In the genomic region with DNA sequence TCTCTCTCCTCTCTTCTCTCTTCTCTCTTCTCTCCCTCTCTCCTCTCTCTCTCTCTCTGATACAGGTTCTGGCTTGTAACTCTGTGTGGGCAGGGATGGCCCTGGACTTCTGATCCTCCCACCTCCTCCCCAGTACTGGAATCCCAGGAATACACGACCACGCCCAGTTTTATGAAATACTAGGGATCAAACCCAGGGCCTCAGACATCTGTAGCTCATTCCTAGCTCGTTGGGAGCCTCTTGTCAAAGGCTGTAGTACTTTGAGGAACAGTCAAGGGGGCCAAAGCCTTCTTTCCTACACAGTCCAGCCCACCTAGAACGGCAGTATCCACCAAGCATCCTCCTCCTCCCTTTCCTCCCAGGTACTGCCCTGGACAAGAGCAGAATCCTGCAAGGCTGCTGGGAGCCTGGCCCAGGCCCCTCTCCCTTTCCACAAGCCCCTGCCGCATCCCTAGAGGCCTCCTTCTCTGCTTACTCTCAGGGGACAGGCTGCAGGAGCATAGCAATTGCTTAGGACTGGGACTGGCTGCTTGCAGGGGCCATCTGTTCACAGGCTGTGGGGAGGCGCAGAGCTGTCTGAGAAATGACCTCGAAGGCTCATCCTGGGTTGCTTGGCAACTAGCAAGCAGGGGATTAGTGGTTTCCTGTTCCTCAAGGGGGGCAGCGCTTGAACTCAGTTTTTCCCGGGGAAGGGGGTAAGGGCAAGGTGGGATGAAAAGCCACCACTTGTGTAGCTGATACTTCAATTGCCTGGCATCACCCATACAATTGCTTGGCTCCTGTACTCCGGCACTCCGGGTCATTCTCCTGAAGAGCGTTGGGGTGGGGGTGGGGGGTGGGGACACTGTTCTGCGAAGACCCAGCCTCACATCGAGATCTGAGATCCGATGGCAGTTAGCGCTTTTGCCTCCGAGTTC, we compare ENCODE assay signal across 10 mouse cellular contexts. TPM values are rescaled to one million over a fixed set of nuclear protein-coding genes. Genes with fewer than 3 reads are reported as not detected.
A peak's percentile ranks its signal among the peaks of the same experiment; 100 is the strongest.
DNase-seq lines count a peak whose midpoint lies in the region; ATAC-seq and TF ChIP-seq lines count a peak whose summit lies in the region.
"Had no signal": no experiment of that assay in that cellular context is flagged by ENCODE, and none has a peak within 500 bp of the region (broad histone marks: within the 10 kb centered on the region; RNA-seq: fewer than 3 reads in every experiment).

No protein-coding gene starts in this region.

- H3K27me3 ChIP-seq in kidney, postnatal 0 days (ENCODE audit: insufficient read depth, low read length), result no peaks in the 10 kb centered on the region
- no peaks in the 10 kb centered on the region for H3K27me3 ChIP-seq in embryonic facial prominence, embryonic 12.5 days
- no peaks in the 10 kb centered on the region for H3K27me3 ChIP-seq in hindbrain, embryonic 16.5 days (replicated peaks; ENCODE audit: control insufficient read depth, insufficient read depth, low read length)
- H3K27me3 ChIP-seq: Patski had no signal

- H3K9ac ChIP-seq in kidney, postnatal 0 days (ENCODE audit: low read depth, low read length), result no peak overlapping the region
- no peak overlapping the region for H3K9ac ChIP-seq in embryonic facial prominence, embryonic 12.5 days
- peak overlapping the region; percentile 39 for H3K9ac ChIP-seq in hindbrain, embryonic 16.5 days (ENCODE audit: low read depth, low read length)

- ATAC-seq in kidney, postnatal 0 days (replicated peaks; ENCODE audit: low FRiP score, low read depth), result no peak
- peak; percentile 93 for ATAC-seq in embryonic facial prominence, embryonic 12.5 days (ENCODE audit: insufficient number of reproducible peaks, insufficient read depth, low FRiP score, low TSS enrichment)
- ATAC-seq in hindbrain, embryonic 16.5 days, result peak; percentile 87
- ATAC-seq in monocyte, adult 5-6 weeks (replicated peaks; ENCODE audit: insufficient number of reproducible peaks, low FRiP score, low TSS enrichment, poor library complexity, severe bottlenecking), result no peak
- ATAC-seq: Patski had no signal

- H3K4me1 ChIP-seq in kidney, postnatal 0 days (replicated peaks; ENCODE audit: insufficient read depth, low read length), result peaks cover 13% of the 10 kb centered on the region; the same call in 1 of the 2 replicates
- peaks cover 36% of the 10 kb centered on the region for H3K4me1 ChIP-seq in embryonic facial prominence, embryonic 12.5 days
- H3K4me1 ChIP-seq in hindbrain, embryonic 16.5 days (ENCODE audit: control insufficient read depth, insufficient read depth, low read depth, low read length), result peaks cover 13% of the 10 kb centered on the region

- no peaks in the 10 kb centered on the region for H3K36me3 ChIP-seq in kidney, postnatal 0 days (ENCODE audit: insufficient read depth, low read length)
- no peaks in the 10 kb centered on the region for H3K36me3 ChIP-seq in embryonic facial prominence, embryonic 12.5 days
- no peaks in the 10 kb centered on the region for H3K36me3 ChIP-seq in hindbrain, embryonic 16.5 days (ENCODE audit: control insufficient read depth, insufficient read depth, low read length)

- DNase-seq in kidney, postnatal 0 days (ENCODE audit: low spot score), result peak; percentile 59
- no peak for DNase-seq in kidney, adult 9 months
- DNase-seq in R1 (ENCODE audit: low read depth, low spot score), result peak; percentile 86
- DNase-seq in neural tube, embryonic 10.5 days (ENCODE audit: extremely low spot score, low spot score), result peak; percentile 79
- no peak for DNase-seq in lung, postnatal 14 days

- no peak overlapping the region for H3K4me3 ChIP-seq in kidney, postnatal 0 days (replicated peaks; ENCODE audit: low read depth, low read length)
- H3K4me3 ChIP-seq in embryonic facial prominence, embryonic 12.5 days, result peak overlapping the region; percentile 17
- no peak overlapping the region for H3K4me3 ChIP-seq in hindbrain, embryonic 16.5 days (ENCODE audit: low read length)

- peak overlapping the region; percentile 41 for H3K4me2 ChIP-seq in kidney, postnatal 0 days (ENCODE audit: low read length)
- peak overlapping the region; percentile 47 for H3K4me2 ChIP-seq in embryonic facial prominence, embryonic 12.5 days (replicated peaks)
- peak overlapping the region; percentile 42 for H3K4me2 ChIP-seq in hindbrain, embryonic 16.5 days (ENCODE audit: low read length)

- no peak for TF ChIP-seq CTCF in kidney, postnatal 0 days (IDR thresholded peaks at IDR 0.05; ENCODE audit: low read depth)

- WGBS in kidney, postnatal 0 days, result 10% methylated on average over 17 of the region's 17 CpGs
- WGBS in embryonic facial prominence, embryonic 12.5 days, result 5% methylated on average over 17 of the region's 17 CpGs
- WGBS in hindbrain, embryonic 16.5 days, result 10% methylated on average over 17 of the region's 17 CpGs

- no peak overlapping the region for H3K27ac ChIP-seq in kidney, postnatal 0 days
- H3K27ac ChIP-seq in embryonic facial prominence, embryonic 12.5 days, result peak overlapping the region; percentile 94
- H3K27ac ChIP-seq in hindbrain, embryonic 16.5 days (ENCODE audit: low read depth, low read length), result peak overlapping the region; percentile 74

- H3K9me3 ChIP-seq in kidney, postnatal 0 days (replicated peaks; ENCODE audit: low read length), result no peaks in the 10 kb centered on the region
- no peaks in the 10 kb centered on the region for H3K9me3 ChIP-seq in embryonic facial prominence, embryonic 12.5 days
- no peaks in the 10 kb centered on the region for H3K9me3 ChIP-seq in hindbrain, embryonic 16.5 days (ENCODE audit: control insufficient read depth, low read length)

RNA-seq across cellular contexts. Expression of gene Tent5b, which starts 40.2 kb away (rescaled TPM):
- polyA plus RNA-seq in kidney, postnatal 0 days (2015; fragmentation: Nextera tagmentation; extraction: Ambion mirVana), result 2.7 and 2.8 TPM in 2 replicates
- polyA plus RNA-seq in embryonic facial prominence, embryonic 12.5 days (2016; fragmentation: Nextera tagmentation; extraction: Ambion mirVana), result 1.9 and 2.1 TPM in 2 replicates
- polyA plus RNA-seq in hindbrain, embryonic 16.5 days (2015; fragmentation: Nextera tagmentation; extraction: Ambion mirVana), result 0.32 and 0.36 TPM in 2 replicates
- not detected in 3 replicates for total RNA-seq in monocyte, adult 5-6 weeks (2017)
- total RNA-seq: left cerebral cortex, postnatal 14 days had no signal

RNA-seq across cellular contexts. Expression of gene Trnp1, which starts 58.6 kb away (rescaled TPM):
- 1.4 and 1.5 TPM in 2 replicates for polyA plus RNA-seq in kidney, postnatal 0 days (2015; fragmentation: Nextera tagmentation; extraction: Ambion mirVana)
- 4.2 and 4.6 TPM in 2 replicates for polyA plus RNA-seq in embryonic facial prominence, embryonic 12.5 days (2016; fragmentation: Nextera tagmentation; extraction: Ambion mirVana)
- polyA plus RNA-seq in hindbrain, embryonic 16.5 days (2015; fragmentation: Nextera tagmentation; extraction: Ambion mirVana), result 5.8 and 12.1 TPM in 2 replicates
- not detected in 3 replicates for total RNA-seq in monocyte, adult 5-6 weeks (2017)

Comparison
In these comparisons a context has a peak if more than half of its experiments do, and no peak if none do; other contexts are left out.
1. DNase-seq: peak in kidney, postnatal 0 days (single experiment), R1 (single experiment) and neural tube, embryonic 10.5 days (single experiment); none in kidney, adult 9 months (single experiment) and lung, postnatal 14 days (single experiment).
2. ATAC-seq: peak in embryonic facial prominence, embryonic 12.5 days (single experiment) and hindbrain, embryonic 16.5 days (single experiment); none in kidney, postnatal 0 days (single experiment) and monocyte, adult 5-6 weeks (single experiment).
3. Peak in every context shown above with its lines, with median percentiles within 50 percentile points of each other: H3K4me2 ChIP-seq.